Mouse (Mus musculus) hindlimb bud, embryonic 11.5 days (tissue): ENCODE data around the gene Dmrta1.
"Not testable (repeated sequence)": the region's sequence is repeated elsewhere in the genome, so short reads cannot be mapped to it uniquely, and the experiment has no call there.

Experiments
- DNase-seq: peaks from one replicate; pipeline ENCODE4 v3.0.0-alpha.2; 2012; ENCODE audit warnings: low read depth, low spot score; ENCODE audit errors: extremely low spot score

Dmrta1 gene

GRCm38 (mm10) chr4:89679195-89679594, at the start of gene Dmrta1:
TSS of gene Dmrta1 (plus strand) at chr4:89679436.
- DNase-seq = no peak

GRCm38 (mm10) chr4:89630374-89631079, 48.7 kb upstream of the Dmrta1 start:
- DNase-seq = no peak

GRCm38 (mm10) chr4:89631560-89631959, 47.7 kb upstream of the Dmrta1 start:
- no peak for DNase-seq

GRCm38 (mm10) chr4:89638651-89639050, 40.6 kb upstream of the Dmrta1 start:
- DNase-seq = no peak

- peak; percentile 24 for DNase-seq
Observed at GRCm38 (mm10) chr4:89644235-89645115, 34.8 kb upstream of the Dmrta1 start.

GRCm38 (mm10) chr4:89650352-89651311, 28.6 kb upstream of the Dmrta1 start:
- no peak for DNase-seq

GRCm38 (mm10) chr4:89651312-89651686, 27.9 kb upstream of the Dmrta1 start:
- no peak for DNase-seq

GRCm38 (mm10) chr4:89651779-89652178, 27.5 kb upstream of the Dmrta1 start:
- DNase-seq = no peak

- no peak for DNase-seq
Observed at GRCm38 (mm10) chr4:89663406-89663805, 15.8 kb upstream of the Dmrta1 start.

- no peak for DNase-seq
Observed at GRCm38 (mm10) chr4:89674711-89675110, 4.5 kb upstream of the Dmrta1 start.

- no peak for DNase-seq
Observed at GRCm38 (mm10) chr4:89677903-89678302, 1.3 kb upstream of the Dmrta1 start.

- no peak for DNase-seq
Observed at GRCm38 (mm10) chr4:89678713-89679112, 523 bp upstream of the Dmrta1 start.

- DNase-seq = no peak
Observed at GRCm38 (mm10) chr4:89687961-89688803, 8.9 kb downstream of the Dmrta1 start.

GRCm38 (mm10) chr4:89688804-89689497, 9.7 kb downstream of the Dmrta1 start:
- peak; percentile 30 for DNase-seq

- no peak for DNase-seq
Observed at GRCm38 (mm10) chr4:89691936-89692335, 12.7 kb downstream of the Dmrta1 start.

- DNase-seq = no peak
Observed at GRCm38 (mm10) chr4:89692780-89693179, 13.5 kb downstream of the Dmrta1 start.

GRCm38 (mm10) chr4:89695589-89695988, 16.4 kb downstream of the Dmrta1 start:
- DNase-seq = no peak

GRCm38 (mm10) chr4:89697951-89698350, 18.7 kb downstream of the Dmrta1 start:
- no peak for DNase-seq

- DNase-seq = not testable (repeated sequence)
Observed at GRCm38 (mm10) chr4:89723526-89724190, 44.4 kb downstream of the Dmrta1 start.
